Mouse (Mus musculus) spleen, adult 2 months (tissue): ENCODE measurements around the gene Reln.

Experiments used
- CTCF ChIP-seq: fragments of 200-500 bp; IDR thresholded peaks from 2 replicates; pipeline ENCODE4 v1.5.1; 2011; ENCODE audit warnings: mild to moderate bottlenecking, inconsistent platforms; ENCODE audit not compliant: insufficient read depth, insufficient read length, insufficient replicate concordance; ENCODE audit errors: extremely low read depth
- POLR2A ChIP-seq: fragments of 200-500 bp; IDR thresholded peaks from 2 replicates; pipeline ENCODE4 v1.6.1; 2011; ENCODE audit warnings: low read depth, low read length, inconsistent platforms

DNA sequence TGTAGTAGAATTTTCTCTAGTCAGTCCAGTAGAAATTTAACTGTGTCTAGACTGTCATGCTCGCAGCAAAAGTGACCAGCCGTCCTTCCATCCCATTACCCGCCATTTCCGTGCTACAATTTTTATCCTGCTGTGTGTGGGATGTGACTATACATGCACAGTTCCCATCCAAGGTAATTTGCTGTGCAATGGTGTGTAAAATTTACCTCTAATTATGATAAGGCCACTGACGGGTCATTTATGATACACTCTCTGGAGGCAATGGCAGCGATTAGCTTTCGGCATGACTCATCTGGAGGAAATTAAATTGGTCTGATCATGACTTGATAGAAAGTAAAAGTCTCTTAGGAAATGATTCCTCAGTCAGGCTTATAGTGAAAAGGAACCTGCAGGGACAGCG is 311.5 kb downstream of the Reln start:
- TF ChIP-seq POLR2A (no peak), CTCF (no peak)
